Comparison of ENCODE assay signal across 17 mouse cellular contexts in the genomic region with DNA sequence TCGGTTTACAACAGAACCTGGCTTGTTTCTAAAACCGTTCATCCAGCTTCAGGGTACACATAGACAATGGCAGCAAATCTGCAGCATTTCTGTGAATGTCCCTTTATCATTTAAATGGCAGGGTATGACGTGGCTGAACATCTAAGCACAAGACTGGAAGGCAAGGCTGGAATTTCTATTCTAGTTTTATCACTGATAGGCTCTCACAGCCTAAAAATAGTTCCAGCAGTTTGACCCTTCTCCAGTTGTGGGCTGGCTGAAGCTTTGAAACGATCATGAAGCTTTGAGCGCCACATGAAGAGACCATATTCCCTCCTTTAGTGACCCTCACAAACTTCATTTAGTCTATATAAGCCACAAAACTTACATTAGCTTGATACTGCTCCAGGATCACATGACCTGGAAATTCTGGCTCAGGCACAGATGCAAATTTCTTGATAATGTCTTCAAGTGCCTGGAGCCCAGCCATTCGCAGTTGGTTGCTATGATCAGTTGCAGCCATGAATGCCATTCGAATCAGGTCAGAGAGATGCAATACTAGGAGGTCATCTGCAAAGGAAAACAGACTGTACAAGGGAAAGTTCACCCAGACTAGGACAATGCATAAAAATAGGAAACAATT. TPM values are rescaled to one million over a fixed set of nuclear protein-coding genes. Genes with fewer than 3 reads are reported as not detected.
DNase-seq lines count a peak whose midpoint lies in the region; ATAC-seq and TF ChIP-seq lines count a peak whose summit lies in the region.
"Had no signal": no experiment of that assay in that cellular context is flagged by ENCODE, and none has a peak within 500 bp of the region (broad histone marks: within the 10 kb centered on the region; RNA-seq: fewer than 3 reads in every experiment).

No protein-coding gene starts in this region.

- H3K9me3 ChIP-seq in heart, embryonic 10.5 days = no peaks in the 10 kb centered on the region
- no peaks in the 10 kb centered on the region for H3K9me3 ChIP-seq in forebrain, postnatal 0 days (ENCODE audit: low read length)
- H3K9me3 ChIP-seq in forebrain, embryonic 15.5 days = no peaks in the 10 kb centered on the region
- H3K9me3 ChIP-seq: embryonic facial prominence, embryonic 10.5 days; hindbrain, embryonic 15.5 days; liver, embryonic 13.5 days; midbrain, embryonic 12.5 days had no signal

- TF ChIP-seq POLR2A in kidney, adult 2 months (IDR thresholded peaks at IDR 0.05; ENCODE audit: low read depth, low read length) = no peak
- no peak for TF ChIP-seq POLR2A in brain, embryonic 14.5 days (IDR thresholded peaks at IDR 0.05; ENCODE audit: borderline replicate concordance, extremely low read depth, insufficient read depth, insufficient read length, poor library complexity, severe bottlenecking)

- no peak overlapping the region; the same call in 1 of the 2 replicates for H3K27ac ChIP-seq in kidney, adult 2 months (ENCODE audit: insufficient read depth, low read depth, low read length)
- peak overlapping the region; percentile 87 for H3K27ac ChIP-seq in heart, embryonic 10.5 days
- H3K27ac ChIP-seq in forebrain, postnatal 0 days (ENCODE audit: low read depth, low read length) = no peak overlapping the region
- H3K27ac ChIP-seq in forebrain, embryonic 15.5 days (replicated peaks) = no peak overlapping the region
- H3K27ac ChIP-seq: embryonic facial prominence, embryonic 10.5 days; hindbrain, embryonic 15.5 days; liver, embryonic 13.5 days; midbrain, embryonic 12.5 days had no signal

- H3K4me2 ChIP-seq in forebrain, postnatal 0 days (ENCODE audit: low read depth) = no peak overlapping the region
- no peak overlapping the region for H3K4me2 ChIP-seq in forebrain, embryonic 15.5 days (replicated peaks)
- H3K4me2 ChIP-seq: hindbrain, embryonic 15.5 days; liver, embryonic 13.5 days; midbrain, embryonic 12.5 days had no signal

- H3K36me3 ChIP-seq in kidney, adult 2 months (ENCODE audit: control insufficient read depth, insufficient read depth, low read length) = peaks cover 4% of the 10 kb centered on the region; the same call in 1 of the 2 replicates
- peaks cover 35% of the 10 kb centered on the region for H3K36me3 ChIP-seq in heart, embryonic 10.5 days
- peaks cover 41% of the 10 kb centered on the region for H3K36me3 ChIP-seq in forebrain, postnatal 0 days (ENCODE audit: insufficient read depth)
- peaks cover 48% of the 10 kb centered on the region for H3K36me3 ChIP-seq in forebrain, embryonic 15.5 days

- H3K9ac ChIP-seq in forebrain, postnatal 0 days = no peak overlapping the region
- no peak overlapping the region for H3K9ac ChIP-seq in forebrain, embryonic 15.5 days (replicated peaks)
- H3K9ac ChIP-seq: hindbrain, embryonic 15.5 days; liver, embryonic 13.5 days; midbrain, embryonic 12.5 days had no signal

- H3K4me1 ChIP-seq in kidney, adult 2 months (ENCODE audit: control insufficient read depth, insufficient read depth, low read length) = peaks cover 6% of the 10 kb centered on the region
- H3K4me1 ChIP-seq in heart, embryonic 10.5 days = peaks cover 19% of the 10 kb centered on the region
- no peaks in the 10 kb centered on the region for H3K4me1 ChIP-seq in forebrain, postnatal 0 days (ENCODE audit: insufficient read depth)
- no peaks in the 10 kb centered on the region for H3K4me1 ChIP-seq in forebrain, embryonic 15.5 days
- H3K4me1 ChIP-seq: embryonic facial prominence, embryonic 10.5 days; hindbrain, embryonic 15.5 days; midbrain, embryonic 12.5 days had no signal

- peak; percentile 5 for DNase-seq in kidney, adult 2 months
- no peak for DNase-seq in kidney, postnatal 36 days
- peak; percentile 11 for DNase-seq in brain, embryonic 14.5 days (ENCODE audit: low read depth)
- DNase-seq in heart, embryonic 10.5 days (ENCODE audit: low spot score) = peak; percentile 84
- DNase-seq in heart, postnatal 36 days = peak; percentile 16 to 47
- DNase-seq in forebrain, postnatal 0 days = no peak
- DNase-seq in kidney, adult 11 months = no peak
- DNase-seq: cerebellum, postnatal 14 days; gastrocnemius, postnatal 14 days; liver, embryonic 13.5 days; lung, postnatal 14 days; thymus, postnatal 14 days had no signal

- intact Hi-C loops in heart, postnatal 36 days (cut with DNase I) = no loop called here

- no peaks in the 10 kb centered on the region for H3K27me3 ChIP-seq in kidney, adult 2 months (replicated peaks; ENCODE audit: control insufficient read depth, insufficient read depth, low read length)
- no peaks in the 10 kb centered on the region for H3K27me3 ChIP-seq in heart, embryonic 10.5 days (ENCODE audit: insufficient read depth, poor library complexity, severe bottlenecking)
- H3K27me3 ChIP-seq in forebrain, postnatal 0 days (ENCODE audit: insufficient read depth, low read length) = no peaks in the 10 kb centered on the region
- no peaks in the 10 kb centered on the region for H3K27me3 ChIP-seq in forebrain, embryonic 15.5 days
- H3K27me3 ChIP-seq: hindbrain, embryonic 15.5 days; liver, embryonic 13.5 days; midbrain, embryonic 12.5 days had no signal

- 73% methylated on average over 7 of the region's 7 CpGs for WGBS in kidney, adult 2 months
- WGBS in heart, embryonic 10.5 days = 30% methylated on average over 7 of the region's 7 CpGs
- WGBS in forebrain, postnatal 0 days = 59% methylated on average over 7 of the region's 7 CpGs
- 71% methylated on average over 7 of the region's 7 CpGs for WGBS in forebrain, embryonic 15.5 days

- ATAC-seq in forebrain, postnatal 0 days = no peak
- ATAC-seq in forebrain, embryonic 15.5 days (replicated peaks) = no peak
- ATAC-seq: activated CD4-positive, CD25-positive, alpha-beta regulatory T cell, adult 4 months had no signal

- TF ChIP-seq CTCF in kidney, adult 2 months (conservative IDR thresholded peaks at IDR 0.05; ENCODE audit: insufficient read depth, insufficient read length, low read depth, low read length) = no peak
- TF ChIP-seq CTCF in brain, embryonic 14.5 days (IDR thresholded peaks at IDR 0.05; ENCODE audit: borderline replicate concordance, extremely low read depth, insufficient read depth, insufficient read length) = no peak
- TF ChIP-seq CTCF in forebrain, postnatal 0 days (IDR thresholded peaks at IDR 0.05; ENCODE audit: low read depth) = no peak

- no peak overlapping the region for H3K4me3 ChIP-seq in kidney, adult 2 months (ENCODE audit: insufficient read depth, low read depth, low read length)
- H3K4me3 ChIP-seq in heart, embryonic 10.5 days = no peak overlapping the region
- no peak overlapping the region for H3K4me3 ChIP-seq in forebrain, postnatal 0 days (ENCODE audit: low read depth, low read length)
- H3K4me3 ChIP-seq in forebrain, embryonic 15.5 days = no peak overlapping the region
- H3K4me3 ChIP-seq: embryonic facial prominence, embryonic 10.5 days; hindbrain, embryonic 15.5 days; liver, embryonic 13.5 days; midbrain, embryonic 12.5 days had no signal

RNA-seq across cellular contexts. Expression of gene Heatr5b, which starts 44.0 kb away (rescaled TPM):
- polyA plus RNA-seq in kidney, adult 2 months (2012; rRNA removed) = 22.2 and 22.6 TPM in 2 replicates
- polyA plus RNA-seq in brain, embryonic 14.5 days (2012; rRNA removed) = 32.6 and 41.0 TPM in 2 replicates
- polyA plus RNA-seq in heart, embryonic 10.5 days (2016; fragmentation: Nextera tagmentation; extraction: Ambion mirVana) = 16.2 and 20.1 TPM in 2 replicates
- 10 to 100 TPM; 42.5 to 44.8 TPM for total RNA-seq in heart, postnatal 36 days (2021)
- 34.7 and 49.6 TPM in 2 replicates for total RNA-seq in forebrain, postnatal 0 days (2014; rRNA removed)
- 8.7 and 10.4 TPM in 2 replicates for polyA plus RNA-seq in forebrain, postnatal 0 days (2015; fragmentation: Nextera tagmentation; extraction: Ambion mirVana)
- polyA plus RNA-seq in forebrain, embryonic 15.5 days (2015; fragmentation: Nextera tagmentation; extraction: Ambion mirVana) = 20.3 and 23.1 TPM in 2 replicates

RNA-seq across cellular contexts. Expression of gene Gpatch11, which starts 44.2 kb away (rescaled TPM):
- polyA plus RNA-seq in kidney, adult 2 months (2012; rRNA removed) = 8.5 TPM in 2 replicates
- polyA plus RNA-seq in brain, embryonic 14.5 days (2012; rRNA removed) = 23.3 and 24.0 TPM in 2 replicates
- polyA plus RNA-seq in heart, embryonic 10.5 days (2016; fragmentation: Nextera tagmentation; extraction: Ambion mirVana) = 32.8 and 33.3 TPM in 2 replicates
- 10 to 100 TPM; 28.4 to 28.5 TPM for total RNA-seq in heart, postnatal 36 days (2021)
- total RNA-seq in forebrain, postnatal 0 days (2014; rRNA removed) = 25.7 and 26.2 TPM in 2 replicates
- polyA plus RNA-seq in forebrain, postnatal 0 days (2015; fragmentation: Nextera tagmentation; extraction: Ambion mirVana) = 52.3 and 53.8 TPM in 2 replicates
- polyA plus RNA-seq in forebrain, embryonic 15.5 days (2015; fragmentation: Nextera tagmentation; extraction: Ambion mirVana) = 44.0 and 52.4 TPM in 2 replicates

RNA-seq across cellular contexts. Expression of gene Strn, which starts 54.2 kb away (rescaled TPM):
- polyA plus RNA-seq in kidney, adult 2 months (2012; rRNA removed) = 6.4 and 6.5 TPM in 2 replicates
- 9.4 and 12.5 TPM in 2 replicates for polyA plus RNA-seq in brain, embryonic 14.5 days (2012; rRNA removed)
- 8.5 and 12.6 TPM in 2 replicates for polyA plus RNA-seq in heart, embryonic 10.5 days (2016; fragmentation: Nextera tagmentation; extraction: Ambion mirVana)
- 10 to 100 TPM; 22.1 to 27.9 TPM for total RNA-seq in heart, postnatal 36 days (2021)
- 21.9 and 23.1 TPM in 2 replicates for total RNA-seq in forebrain, postnatal 0 days (2014; rRNA removed)
- 2.1 and 4.2 TPM in 2 replicates for polyA plus RNA-seq in forebrain, postnatal 0 days (2015; fragmentation: Nextera tagmentation; extraction: Ambion mirVana)
- polyA plus RNA-seq in forebrain, embryonic 15.5 days (2015; fragmentation: Nextera tagmentation; extraction: Ambion mirVana) = 5.7 and 5.8 TPM in 2 replicates

Comparison
In these comparisons a context has a peak if more than half of its experiments do, and no peak if none do; other contexts are left out.
1. DNase-seq: peak in kidney, adult 2 months (single experiment), brain, embryonic 14.5 days (single experiment), heart, embryonic 10.5 days (single experiment) and heart, postnatal 36 days (2 of 2); none in kidney, postnatal 36 days (0 of 2), forebrain, postnatal 0 days (single experiment) and kidney, adult 11 months (single experiment).